ENCODE assay signal across 17 mouse cellular contexts in the genomic region with DNA sequence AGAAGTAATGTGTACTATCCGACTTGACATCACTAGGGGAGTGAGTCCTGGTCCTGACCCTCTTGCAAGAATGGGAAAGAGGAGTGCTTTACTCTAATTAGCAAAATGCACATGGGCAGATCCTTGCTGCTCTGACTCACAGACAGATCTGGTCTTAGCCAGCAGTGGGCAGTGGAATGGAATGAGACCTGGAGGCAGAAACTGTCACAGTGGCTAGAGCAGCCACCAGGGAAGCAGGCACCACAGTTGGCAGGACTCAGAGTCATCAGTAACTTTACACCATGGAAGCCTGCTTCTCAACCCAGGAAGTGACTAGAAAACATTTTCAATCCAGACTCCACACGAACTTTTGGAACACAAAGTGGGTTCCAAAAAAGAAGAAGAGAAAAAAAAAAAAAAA. TPM values are rescaled to one million over a fixed set of nuclear protein-coding genes. Genes with fewer than 3 reads are reported as not detected.
A peak's percentile ranks its signal among the peaks of the same experiment; 100 is the strongest.
DNase-seq lines count a peak whose midpoint lies in the region; ATAC-seq and TF ChIP-seq lines count a peak whose summit lies in the region.
"Had no signal": no experiment of that assay in that cellular context is flagged by ENCODE, and none has a peak within 500 bp of the region (broad histone marks: within the 10 kb centered on the region; RNA-seq: fewer than 3 reads in every experiment).

No protein-coding gene starts in this region.

- 67% methylated on average over 2 of the region's 2 CpGs for WGBS in heart, embryonic 12.5 days
- 73% methylated on average over 2 of the region's 2 CpGs for WGBS in heart, embryonic 11.5 days (ENCODE audit: insufficient replicate concordance)
- WGBS in kidney, postnatal 0 days, result 44% methylated on average over 2 of the region's 2 CpGs
- 54% methylated on average over 2 of the region's 2 CpGs for WGBS in kidney, embryonic 15.5 days

- no peak overlapping the region for H3K9ac ChIP-seq in heart, embryonic 12.5 days
- no peak overlapping the region for H3K9ac ChIP-seq in heart, embryonic 11.5 days (ENCODE audit: low read depth, low read length)
- no peak overlapping the region for H3K9ac ChIP-seq in kidney, postnatal 0 days (ENCODE audit: low read depth, low read length)
- H3K9ac ChIP-seq in kidney, embryonic 15.5 days, result no peak overlapping the region
- H3K9ac ChIP-seq: embryonic facial prominence, embryonic 15.5 days; forebrain, embryonic 12.5 days; limb, embryonic 12.5 days; liver, embryonic 14.5 days had no signal

- peaks cover 74% of the 10 kb centered on the region for H3K36me3 ChIP-seq in heart, embryonic 12.5 days
- peaks cover 23% of the 10 kb centered on the region for H3K36me3 ChIP-seq in heart, embryonic 11.5 days (ENCODE audit: control insufficient read depth, insufficient read depth, low read length)
- H3K36me3 ChIP-seq in kidney, postnatal 0 days (ENCODE audit: insufficient read depth, low read length), result peaks cover 50% of the 10 kb centered on the region
- H3K36me3 ChIP-seq in kidney, embryonic 15.5 days, result peaks cover 92% of the 10 kb centered on the region

- H3K4me2 ChIP-seq in heart, embryonic 12.5 days, result no peak overlapping the region
- no peak overlapping the region for H3K4me2 ChIP-seq in heart, embryonic 11.5 days
- no peak overlapping the region for H3K4me2 ChIP-seq in kidney, postnatal 0 days (ENCODE audit: low read length)
- H3K4me2 ChIP-seq in kidney, embryonic 15.5 days, result no peak overlapping the region
- H3K4me2 ChIP-seq: embryonic facial prominence, embryonic 15.5 days; forebrain, embryonic 12.5 days; limb, embryonic 12.5 days had no signal

- H3K4me1 ChIP-seq in heart, embryonic 12.5 days (replicated peaks), result peaks cover 14% of the 10 kb centered on the region; the same call in 1 of the 2 replicates
- H3K4me1 ChIP-seq in heart, embryonic 11.5 days (ENCODE audit: control insufficient read depth, insufficient read depth, low read length), result 0 out of 2 replicates have a peak, but pooled peaks cover 4% of the 10 kb centered on the region
- H3K4me1 ChIP-seq in kidney, postnatal 0 days (replicated peaks; ENCODE audit: insufficient read depth, low read length), result no peaks in the 10 kb centered on the region
- H3K4me1 ChIP-seq in kidney, embryonic 15.5 days, result 0 out of 2 replicates have a peak, but pooled peaks cover 3% of the 10 kb centered on the region
- H3K4me1 ChIP-seq: forebrain, embryonic 12.5 days had no signal

- no peaks in the 10 kb centered on the region for H3K9me3 ChIP-seq in heart, embryonic 12.5 days (replicated peaks)
- H3K9me3 ChIP-seq in heart, embryonic 11.5 days (replicated peaks; ENCODE audit: control insufficient read depth, low read length), result no peaks in the 10 kb centered on the region
- H3K9me3 ChIP-seq in kidney, postnatal 0 days (replicated peaks; ENCODE audit: low read length), result no peaks in the 10 kb centered on the region
- H3K9me3 ChIP-seq in kidney, embryonic 15.5 days (replicated peaks), result no peaks in the 10 kb centered on the region
- H3K9me3 ChIP-seq: embryonic facial prominence, embryonic 15.5 days; forebrain, embryonic 12.5 days; limb, embryonic 12.5 days had no signal

- no peak overlapping the region for H3K4me3 ChIP-seq in heart, embryonic 12.5 days
- H3K4me3 ChIP-seq in heart, embryonic 11.5 days (ENCODE audit: low read depth, low read length), result no peak overlapping the region
- no peak overlapping the region for H3K4me3 ChIP-seq in kidney, postnatal 0 days (replicated peaks; ENCODE audit: low read depth, low read length)
- no peak overlapping the region for H3K4me3 ChIP-seq in kidney, embryonic 15.5 days (replicated peaks)
- H3K4me3 ChIP-seq: embryonic facial prominence, embryonic 15.5 days; forebrain, embryonic 12.5 days; limb, embryonic 12.5 days had no signal

- no peaks in the 10 kb centered on the region for H3K27me3 ChIP-seq in heart, embryonic 12.5 days (replicated peaks)
- no peaks in the 10 kb centered on the region for H3K27me3 ChIP-seq in heart, embryonic 11.5 days (ENCODE audit: control insufficient read depth, insufficient read depth, low read length)
- H3K27me3 ChIP-seq in kidney, postnatal 0 days (ENCODE audit: insufficient read depth, low read length), result no peaks in the 10 kb centered on the region
- H3K27me3 ChIP-seq in kidney, embryonic 15.5 days, result no peaks in the 10 kb centered on the region
- H3K27me3 ChIP-seq: CH12.LX; embryonic facial prominence, embryonic 15.5 days; forebrain, embryonic 12.5 days; limb, embryonic 12.5 days had no signal

- peak; percentile 24; the same call in 1 of the 2 replicates for TF ChIP-seq CTCF in kidney, postnatal 0 days (IDR thresholded peaks at IDR 0.05; ENCODE audit: low read depth)

- DNase-seq in kidney, postnatal 0 days (ENCODE audit: low spot score), result no peak
- peak; percentile 46 for DNase-seq in MN1 (ENCODE audit: low spot score)
- DNase-seq in skeletal muscle tissue, adult 2 months (ENCODE audit: low read depth, low spot score), result peak; percentile 46
- no peak for DNase-seq in ovary, postnatal 10 days (ENCODE audit: low spot score)
- DNase-seq: adrenal gland, adult 8-10 months; cerebellum, adult 9-11 months; lung, postnatal 14 days; right cerebral cortex, postnatal 14 days had no signal

- H3K27ac ChIP-seq in heart, embryonic 12.5 days (ENCODE audit: poor library complexity, severe bottlenecking), result 0 out of 2 replicates have a peak overlapping the region, but pooled peaks have one; percentile 38
- H3K27ac ChIP-seq in heart, embryonic 11.5 days (ENCODE audit: low read depth, low read length), result no peak overlapping the region
- H3K27ac ChIP-seq in kidney, postnatal 0 days, result no peak overlapping the region
- no peak overlapping the region for H3K27ac ChIP-seq in kidney, embryonic 15.5 days
- H3K27ac ChIP-seq: embryonic facial prominence, embryonic 15.5 days; forebrain, embryonic 12.5 days; limb, embryonic 12.5 days; liver, embryonic 14.5 days had no signal

- no peak for ATAC-seq in heart, embryonic 12.5 days (ENCODE audit: insufficient number of reproducible peaks, low FRiP score)
- ATAC-seq in heart, embryonic 11.5 days (replicated peaks; ENCODE audit: insufficient number of reproducible peaks, low FRiP score, low TSS enrichment), result no peak
- ATAC-seq in kidney, postnatal 0 days (replicated peaks; ENCODE audit: low FRiP score, low read depth), result no peak; the same call in 1 of the 2 replicates
- no peak for ATAC-seq in kidney, embryonic 15.5 days (replicated peaks; ENCODE audit: low FRiP score)
- ATAC-seq: hindbrain, embryonic 16.5 days had no signal

RNA-seq across cellular contexts. Expression of gene Smarce1, which starts 9.0 kb away (rescaled TPM):
- 178 and 181 TPM in 2 replicates for polyA plus RNA-seq in heart, embryonic 12.5 days (2016; fragmentation: Nextera tagmentation; extraction: Ambion mirVana)
- polyA plus RNA-seq in heart, embryonic 11.5 days (2014; fragmentation: Nextera tagmentation; extraction: Ambion mirVana), result 125 and 130 TPM in 2 replicates
- 154 and 196 TPM in 2 replicates for polyA plus RNA-seq in kidney, postnatal 0 days (2015; fragmentation: Nextera tagmentation; extraction: Ambion mirVana)
- 243 and 249 TPM in 2 replicates for polyA plus RNA-seq in kidney, embryonic 15.5 days (2015; fragmentation: Nextera tagmentation; extraction: Ambion mirVana)

RNA-seq across cellular contexts. Expression of gene Krt222, which starts 22.1 kb away (rescaled TPM):
- polyA plus RNA-seq in heart, embryonic 12.5 days (2016; fragmentation: Nextera tagmentation; extraction: Ambion mirVana), result 1.6 TPM in 2 replicates
- 1.2 TPM in 2 replicates for polyA plus RNA-seq in heart, embryonic 11.5 days (2014; fragmentation: Nextera tagmentation; extraction: Ambion mirVana)
- polyA plus RNA-seq in kidney, postnatal 0 days (2015; fragmentation: Nextera tagmentation; extraction: Ambion mirVana), result 0.29 and 0.33 TPM in 2 replicates
- polyA plus RNA-seq in kidney, embryonic 15.5 days (2015; fragmentation: Nextera tagmentation; extraction: Ambion mirVana), result 0.45 and 0.49 TPM in 2 replicates

Comparison
In these comparisons a context has a peak if more than half of its experiments do, and no peak if none do; other contexts are left out.
1. DNase-seq: peak in MN1 (single experiment) and skeletal muscle tissue, adult 2 months (single experiment); none in kidney, postnatal 0 days (single experiment) and ovary, postnatal 10 days (single experiment).